Mouse (Mus musculus) T-helper 17 cell (primary cell): ENCODE measurements at regions not wholly inside any gene's neighbourhood (a gene's known extent, or its start where the extent isn't known, plus 50 kb on each side); places are given as distances from the start of the nearest gene placed in this dataset.

Experiments used
- in situ Hi-C, 2 experiments: fragments of 300-600 bp; cut with MboI, MseI; formaldehyde crosslinking; loops; 1 replicate in 1 of 2; 2 replicates in 1 of 2; pipeline ENCODE4 v1.15.1; 2025; ENCODE audit warnings: high pct_unique_total_duplicates in 2 of 2

GRCm38 (mm10) chr5:45049410-45049809, 249.9 kb upstream of the Ldb2 start:
- in situ Hi-C loops = no loop called here

- in situ Hi-C loops = no loop called here
Measured at GRCm38 (mm10) chr5:45042914-45043313, 243.4 kb upstream of the Ldb2 start.

DNA sequence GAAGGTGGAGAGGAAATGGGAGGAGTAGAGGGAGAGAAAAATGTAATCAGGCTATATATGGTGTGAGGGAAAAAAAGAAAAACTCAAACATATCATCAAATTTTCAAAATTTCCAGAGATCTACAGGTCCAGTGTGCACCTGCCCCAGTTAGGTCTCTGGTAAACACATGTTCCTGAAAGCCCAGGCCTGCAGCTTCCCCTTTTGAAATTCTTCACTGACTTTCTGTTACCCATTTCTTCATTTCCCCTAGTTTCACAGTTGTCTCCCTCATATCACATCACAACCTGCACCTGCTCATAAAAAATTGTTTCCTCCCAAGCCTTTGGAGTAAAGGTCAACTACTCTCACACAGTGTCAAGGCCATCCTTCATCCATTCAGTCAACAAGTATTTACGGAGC, 236.9 kb upstream of the Ldb2 start:
- in situ Hi-C loops = no loop called here

DNA sequence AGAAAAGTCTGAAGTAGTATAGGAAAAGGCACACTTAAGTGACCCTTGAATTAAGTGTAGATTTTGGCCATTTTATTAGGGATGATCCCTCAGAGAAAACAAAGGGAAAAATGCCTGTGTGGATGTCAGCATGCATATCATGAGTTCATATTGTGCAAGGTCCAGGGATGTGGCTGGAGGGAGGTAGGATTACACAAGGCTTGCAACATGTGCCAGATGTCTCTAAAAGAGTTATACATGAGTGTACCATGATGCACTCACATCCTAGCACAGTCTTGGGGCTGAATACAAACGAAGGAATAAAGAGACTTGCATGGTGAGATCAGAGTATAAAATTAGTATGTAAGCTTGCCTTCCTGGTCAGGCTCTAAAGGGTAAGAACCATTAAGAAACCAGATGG, 233.7 kb upstream of the Ldb2 start:
- in situ Hi-C loops = no loop called here

DNA sequence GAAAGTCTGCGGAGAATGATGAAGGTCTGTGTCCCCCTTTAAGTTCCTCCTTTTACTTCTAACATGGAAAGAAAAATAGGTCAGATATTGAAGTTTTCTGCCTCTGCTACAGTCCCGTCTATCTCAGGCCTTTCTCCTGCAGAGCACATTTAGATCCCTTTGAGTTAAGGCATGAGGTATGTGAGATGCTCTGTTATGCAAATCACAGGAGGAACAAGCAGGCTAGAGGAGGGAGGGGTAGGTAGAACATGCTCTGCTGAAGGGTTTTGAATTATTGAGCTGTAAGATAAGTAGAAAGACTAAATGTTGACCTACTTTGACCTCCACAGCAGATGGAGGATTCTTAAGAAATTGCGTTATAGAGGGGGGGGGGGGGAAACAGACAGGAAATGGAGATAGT, 228.4 kb upstream of the Ldb2 start:
- in situ Hi-C loops = no loop called here

DNA sequence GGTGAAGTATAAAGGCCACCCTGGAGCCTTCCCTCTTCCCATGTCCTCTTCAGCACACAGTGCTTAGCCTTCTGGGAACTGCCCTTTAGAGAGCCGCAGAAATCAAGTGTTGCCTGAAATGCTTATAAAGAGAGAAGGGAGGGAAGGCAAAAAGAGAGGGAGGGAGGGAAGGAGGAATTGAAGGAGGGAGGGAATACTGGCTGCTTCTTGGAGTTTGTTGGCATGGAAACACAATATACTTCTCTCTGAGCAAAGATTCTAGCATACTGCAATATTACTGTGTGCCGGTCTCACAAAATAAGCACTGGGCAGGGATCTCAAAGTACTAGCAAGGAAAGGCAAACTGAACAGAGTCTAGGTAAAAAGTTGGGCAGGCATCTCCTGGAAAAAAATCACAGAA, 225.9 kb upstream of the Ldb2 start:
- in situ Hi-C loops = no loop called here

GRCm38 (mm10) chr5:45007930-45008329, 208.4 kb upstream of the Ldb2 start:
- in situ Hi-C loops = no loop called here

- in situ Hi-C loops = no loop called here
Measured at GRCm38 (mm10) chr5:45000996-45001395, 201.5 kb upstream of the Ldb2 start.

DNA sequence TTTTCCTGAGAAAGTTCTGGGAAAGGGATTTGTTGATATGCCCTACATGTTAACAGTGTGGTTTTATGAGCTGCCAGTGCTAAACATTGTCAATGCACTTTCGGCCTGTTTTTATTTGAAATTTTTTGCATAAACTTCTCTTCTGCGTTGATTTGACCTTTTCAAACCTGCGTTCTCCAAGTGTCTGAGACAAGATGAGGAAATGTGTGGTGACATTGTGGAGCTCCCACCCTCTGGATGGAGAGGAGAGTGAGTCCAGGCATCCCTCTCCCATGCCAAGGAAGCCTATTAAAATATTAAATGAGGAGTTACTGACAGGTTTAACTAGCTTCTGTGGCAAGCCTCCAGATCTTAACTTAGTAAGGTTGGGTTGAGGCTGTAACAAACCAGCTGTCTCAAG, 199.6 kb upstream of the Ldb2 start:
- in situ Hi-C loops = no loop called here

DNA sequence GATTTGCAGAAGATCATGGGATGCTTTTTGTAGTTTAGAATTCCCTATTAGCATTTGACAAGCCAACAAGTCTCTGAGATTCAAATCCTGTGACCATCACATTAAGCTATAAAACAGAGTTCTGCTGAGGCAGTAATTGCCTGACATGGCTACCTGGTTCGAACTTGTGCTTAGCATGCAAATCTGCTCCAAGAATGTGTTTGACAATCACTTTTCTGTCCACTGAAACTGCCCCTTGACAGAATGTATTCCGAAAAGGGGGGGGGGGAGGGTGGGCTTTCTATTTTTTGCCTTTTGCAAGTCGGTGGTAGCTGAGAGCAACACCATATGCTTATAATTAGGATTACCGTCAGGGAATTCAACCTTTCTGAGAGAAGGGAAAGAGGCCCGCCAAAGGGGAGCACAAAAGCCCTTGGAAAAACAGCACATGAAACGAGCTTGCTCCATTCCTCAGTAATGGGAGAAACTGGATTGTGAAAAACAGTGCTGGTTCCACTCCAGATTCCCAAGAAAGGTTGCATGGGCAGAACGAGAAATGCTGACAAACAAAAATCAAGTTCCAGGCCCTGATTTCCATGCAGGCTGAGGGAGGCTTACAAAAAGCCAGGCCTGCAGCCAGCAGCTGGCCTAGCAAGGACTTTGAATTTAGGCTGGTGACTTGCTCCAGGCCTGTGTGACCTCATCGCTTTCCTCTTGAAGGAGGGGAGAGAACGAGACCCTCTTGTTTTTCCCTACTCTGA, 176.1 kb upstream of the Ldb2 start:
- in situ Hi-C loops = no loop called here

GRCm38 (mm10) chr5:44943023-44943921, 143.8 kb upstream of the Ldb2 start:
- in situ Hi-C loops = no loop called here

DNA sequence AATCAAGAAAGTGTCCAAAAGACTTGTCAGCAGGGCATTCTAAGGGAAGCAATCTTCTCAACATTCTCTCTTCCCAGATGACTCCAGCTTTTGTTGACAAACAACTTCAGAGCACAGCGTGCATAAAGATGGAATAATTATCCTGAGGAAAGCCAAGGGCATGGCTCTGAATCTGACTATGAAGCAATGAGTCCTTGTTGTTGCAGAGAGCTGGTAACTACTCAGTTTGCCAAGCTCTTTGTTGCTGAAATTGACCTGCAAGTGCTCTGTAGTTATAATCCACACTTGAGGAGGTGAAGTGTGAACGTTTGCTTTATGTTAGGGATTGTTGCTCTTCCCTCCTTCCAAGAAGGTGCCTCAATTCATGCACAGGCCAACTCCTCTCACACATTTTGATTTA, 143.1 kb upstream of the Ldb2 start:
- in situ Hi-C loops = no loop called here

GRCm38 (mm10) chr5:44925476-44925875, 126.0 kb upstream of the Ldb2 start:
- in situ Hi-C loops = no loop called here

GRCm38 (mm10) chr5:44922129-44922775, 122.8 kb upstream of the Ldb2 start:
- in situ Hi-C loops = no loop called here

- in situ Hi-C loops = no loop called here
Measured at GRCm38 (mm10) chr5:44917816-44918213, 118.3 kb upstream of the Ldb2 start.

GRCm38 (mm10) chr5:44917173-44917815, 117.8 kb upstream of the Ldb2 start:
- in situ Hi-C loops = no loop called here

DNA sequence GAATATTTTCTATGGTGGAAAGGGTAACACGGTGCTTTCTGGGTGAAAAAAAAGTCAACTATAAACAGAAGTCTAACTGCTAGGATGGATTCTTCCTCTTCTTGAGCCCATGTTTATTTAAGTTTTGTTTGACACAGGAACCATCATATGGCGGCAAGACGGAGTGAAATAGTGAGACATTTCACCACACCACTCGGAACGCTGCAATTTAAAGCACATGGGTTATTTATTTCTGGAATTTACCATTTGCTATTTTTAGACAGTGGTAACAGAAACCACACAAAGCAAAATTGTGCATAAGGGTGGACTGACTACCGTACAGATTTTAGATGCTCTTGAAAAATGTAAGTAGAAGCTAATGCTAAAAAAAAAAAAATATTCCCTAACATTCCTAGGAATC, 103.1 kb upstream of the Ldb2 start:
- in situ Hi-C loops = no loop called here

DNA sequence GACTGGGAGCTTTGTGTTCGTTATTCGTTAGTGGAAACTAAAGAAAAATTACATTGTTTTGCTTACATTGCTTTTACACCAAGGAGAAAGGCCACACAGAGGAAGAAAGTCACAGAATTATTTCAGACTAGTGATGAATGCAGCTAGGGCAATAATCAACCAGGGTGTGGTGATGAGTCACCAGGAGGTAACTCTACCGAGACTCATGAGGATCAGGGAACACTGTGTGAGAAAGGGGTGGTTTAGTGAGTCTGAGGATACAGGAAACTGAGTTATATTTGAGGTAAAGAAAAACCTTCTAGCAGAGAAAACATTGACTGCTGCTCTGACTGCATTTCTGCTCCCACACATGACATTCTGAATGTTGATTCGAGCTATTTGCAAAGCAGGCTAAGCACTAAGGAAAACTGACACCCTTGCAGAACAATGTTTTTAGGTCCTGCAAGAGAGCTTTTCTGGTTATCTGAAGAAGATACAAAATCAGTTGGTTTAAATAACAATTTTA, 87.1 kb upstream of the Ldb2 start:
- in situ Hi-C loops = no loop called here

DNA sequence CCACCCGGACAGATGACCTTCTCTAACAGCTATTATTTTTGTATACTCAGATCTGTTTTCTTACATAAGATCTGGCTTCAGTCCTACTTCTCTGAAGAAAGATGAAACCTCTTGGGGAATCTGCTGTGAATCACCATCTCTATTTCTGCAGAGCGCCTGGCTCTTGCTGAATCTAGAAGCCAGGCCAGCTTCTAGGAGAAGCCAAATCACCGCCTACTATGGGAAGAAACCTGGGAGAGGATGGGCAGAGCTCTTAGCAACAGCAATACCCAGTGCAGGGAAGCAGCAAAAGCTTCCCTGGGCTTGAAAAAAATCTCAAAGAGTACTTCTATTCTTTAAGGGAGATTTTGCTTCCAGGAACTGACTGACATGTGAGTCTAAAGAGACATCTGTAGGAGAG, 77.5 kb upstream of the Ldb2 start:
- in situ Hi-C loops = no loop called here

GRCm38 (mm10) chr5:44872243-44872642, 72.8 kb upstream of the Ldb2 start:
- in situ Hi-C loops = no loop called here

DNA sequence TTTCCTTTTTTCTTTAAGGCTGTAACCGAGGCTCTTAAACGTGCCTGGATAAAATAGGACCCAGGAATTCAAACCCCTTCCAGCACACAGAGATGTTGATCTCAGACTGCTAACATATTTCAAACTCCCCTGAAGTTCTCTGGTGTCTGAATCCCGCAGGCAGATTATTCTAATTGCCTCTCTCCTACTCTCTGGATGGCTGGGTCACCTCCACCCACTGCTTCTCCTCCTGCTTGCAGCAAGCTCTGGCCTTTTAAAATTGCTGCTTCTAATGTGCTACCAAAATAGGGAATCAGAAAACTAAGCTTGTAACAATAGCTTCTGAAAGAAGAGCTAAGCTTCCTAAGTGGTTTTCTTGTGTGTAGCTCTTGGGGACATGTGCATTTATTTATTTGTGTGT, 64.4 kb upstream of the Ldb2 start:
- in situ Hi-C loops = no loop called here

GRCm38 (mm10) chr5:44863349-44863748, 63.9 kb upstream of the Ldb2 start:
- in situ Hi-C loops = no loop called here
